Mouse (Mus musculus): ENCODE measurements at regions not wholly inside any gene's neighbourhood (a gene's known extent, or its start where the extent isn't known, plus 50 kb on each side); places are given as distances from the start of the nearest gene placed in this dataset.

DNA sequence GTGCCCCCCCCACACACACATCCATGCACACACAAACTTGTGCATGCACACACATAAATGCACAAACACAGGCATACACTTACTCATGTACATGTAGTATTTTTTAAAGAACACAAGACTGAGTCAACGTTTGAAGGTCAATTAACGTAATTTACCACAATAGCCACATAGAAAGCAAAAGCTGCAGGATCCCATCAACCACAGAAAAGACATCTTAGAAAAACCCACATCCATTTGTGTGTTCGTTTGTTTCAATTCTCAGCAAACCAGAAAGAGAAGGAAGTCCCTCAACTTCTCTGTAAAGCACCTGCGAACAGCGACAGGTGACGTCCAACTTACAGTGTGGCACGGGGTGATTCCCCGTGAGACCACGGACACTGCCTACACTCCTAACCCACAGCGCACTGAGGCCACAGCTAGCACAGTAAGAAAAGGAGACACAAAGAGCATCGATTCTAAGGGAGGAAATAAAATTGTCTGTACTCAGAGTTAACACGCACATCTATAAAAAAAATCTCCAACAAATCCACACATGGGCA, 53.8 kb downstream of the Dio3 start:
- no peak for DNase-seq (ENCODE audit: low spot score in 2 of 2)

GRCm38 (mm10) chr12:110334609-110335008, 55.7 kb downstream of the Dio3 start:
- no peak for DNase-seq (ENCODE audit: low spot score in 2 of 2)

GRCm38 (mm10) chr12:110344280-110344827, 65.5 kb downstream of the Dio3 start:
- DNase-seq (ENCODE audit: low spot score in 2 of 2) = no peak

- no peak for DNase-seq (ENCODE audit: low spot score in 2 of 2)
Measured at GRCm38 (mm10) chr12:110349621-110350020, 70.8 kb downstream of the Dio3 start.

DNA sequence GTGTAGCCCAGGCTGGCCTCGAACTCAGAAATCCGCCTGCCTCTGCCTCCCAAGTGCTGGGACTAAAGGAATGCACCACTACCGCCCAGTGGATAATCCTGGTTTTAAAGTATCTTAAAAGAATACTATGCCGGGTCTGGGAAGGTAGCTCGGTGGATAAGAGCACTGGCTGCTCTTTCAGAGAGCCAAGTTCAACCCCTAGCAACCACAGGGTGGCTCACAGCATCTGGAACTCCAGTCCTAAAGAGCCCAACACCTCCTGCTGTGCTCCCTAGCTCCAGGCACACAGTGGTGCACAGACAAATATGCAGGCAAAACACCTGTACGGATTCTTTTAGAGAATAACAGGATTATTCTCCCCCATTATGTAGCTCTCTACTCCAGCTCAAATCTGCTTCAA, 77.0 kb downstream of the Dio3 start:
- no peak for DNase-seq (ENCODE audit: low spot score in 2 of 2)

DNA sequence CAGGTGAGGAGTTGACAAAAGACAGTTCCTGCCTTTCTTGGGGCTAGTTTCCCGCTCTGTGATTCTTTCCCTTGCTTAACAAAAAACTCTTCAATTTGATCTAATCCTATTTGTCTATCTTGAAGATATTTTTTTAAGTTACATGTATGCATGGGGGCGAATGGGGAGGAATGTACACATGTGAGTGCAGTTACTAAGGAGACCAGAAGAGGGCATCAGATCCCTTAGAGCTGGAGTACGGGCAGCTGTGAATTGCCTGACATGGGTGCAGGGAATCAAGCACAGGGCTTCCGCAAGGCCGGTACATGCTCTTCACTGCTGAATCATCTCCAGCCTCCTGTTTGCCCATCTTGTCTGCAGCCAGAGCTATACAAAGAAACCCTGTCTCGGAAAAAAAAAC, 79.8 kb upstream of the Ppp2r5c start:
- DNase-seq (ENCODE audit: low spot score in 2 of 2) = no peak

GRCm38 (mm10) chr12:110367822-110368221, 79.1 kb upstream of the Ppp2r5c start:
- no peak for DNase-seq (ENCODE audit: low spot score in 2 of 2)

DNA sequence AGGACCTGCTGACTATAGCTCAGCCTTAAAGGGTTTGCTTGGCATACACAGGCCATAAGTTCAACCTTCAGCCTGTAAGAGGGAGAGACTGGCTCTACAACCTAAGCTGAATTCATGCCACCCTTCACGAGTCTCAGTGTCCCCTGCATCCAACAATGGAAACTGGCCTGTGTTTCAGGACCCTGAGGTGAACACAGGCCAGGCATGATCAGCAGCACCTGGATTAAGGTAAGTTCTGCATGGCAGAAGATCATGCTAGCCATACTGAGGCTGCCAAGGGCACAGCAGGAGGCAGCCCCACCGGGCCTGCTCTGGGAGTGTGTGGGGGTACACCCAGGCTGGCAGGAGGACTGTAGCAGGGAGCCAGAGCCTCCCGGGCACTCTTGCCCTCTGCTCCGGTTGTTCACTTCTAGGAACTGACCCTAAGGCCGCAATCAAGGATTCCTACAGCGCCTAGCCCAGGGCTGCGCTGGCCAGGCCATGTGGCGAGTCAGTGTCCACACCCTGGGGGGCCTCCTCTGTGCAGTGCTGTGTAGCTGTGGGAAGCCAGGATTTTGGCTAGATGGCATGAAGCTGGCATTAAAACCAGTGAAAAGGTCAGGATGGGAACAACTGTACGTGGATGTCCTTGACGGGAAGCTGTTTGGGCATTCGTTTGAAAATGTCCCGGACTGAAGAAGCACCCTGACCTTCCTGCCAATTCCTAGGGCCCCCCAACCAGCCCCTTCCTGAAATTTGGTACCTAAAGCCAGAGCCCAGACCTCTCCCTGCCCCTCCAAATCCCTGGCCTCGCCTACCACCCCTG, 74.8 kb upstream of the Ppp2r5c start:
- no peak for DNase-seq (ENCODE audit: low spot score in 2 of 2)

DNA sequence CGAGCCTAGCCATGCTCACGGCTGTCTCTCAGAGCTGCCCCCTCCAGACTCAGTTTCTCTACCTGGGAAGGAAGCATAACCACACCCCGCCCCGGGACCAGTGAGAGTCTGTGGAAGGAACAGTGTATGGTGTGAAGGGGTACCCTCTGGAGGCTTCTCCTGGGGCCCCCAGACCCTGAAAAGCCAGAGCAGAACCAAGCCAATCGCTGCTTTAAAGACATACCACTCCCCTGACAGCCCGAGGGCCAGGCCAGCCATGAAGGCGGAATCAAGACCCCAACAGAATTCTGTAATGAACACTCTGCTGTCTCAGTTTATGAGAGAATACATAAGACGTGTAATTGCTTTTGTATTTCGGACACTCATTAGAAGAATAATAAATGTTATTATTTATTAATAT, 73.9 kb upstream of the Ppp2r5c start:
- no peak for DNase-seq (ENCODE audit: low spot score in 2 of 2)

- DNase-seq (ENCODE audit: low spot score in 2 of 2) = peak; percentile 42 to 73
Measured at GRCm38 (mm10) chr12:110373408-110374065, 73.4 kb upstream of the Ppp2r5c start.

GRCm38 (mm10) chr12:110375139-110375538, 71.8 kb upstream of the Ppp2r5c start:
- DNase-seq (ENCODE audit: low spot score in 2 of 2) = no peak

DNA sequence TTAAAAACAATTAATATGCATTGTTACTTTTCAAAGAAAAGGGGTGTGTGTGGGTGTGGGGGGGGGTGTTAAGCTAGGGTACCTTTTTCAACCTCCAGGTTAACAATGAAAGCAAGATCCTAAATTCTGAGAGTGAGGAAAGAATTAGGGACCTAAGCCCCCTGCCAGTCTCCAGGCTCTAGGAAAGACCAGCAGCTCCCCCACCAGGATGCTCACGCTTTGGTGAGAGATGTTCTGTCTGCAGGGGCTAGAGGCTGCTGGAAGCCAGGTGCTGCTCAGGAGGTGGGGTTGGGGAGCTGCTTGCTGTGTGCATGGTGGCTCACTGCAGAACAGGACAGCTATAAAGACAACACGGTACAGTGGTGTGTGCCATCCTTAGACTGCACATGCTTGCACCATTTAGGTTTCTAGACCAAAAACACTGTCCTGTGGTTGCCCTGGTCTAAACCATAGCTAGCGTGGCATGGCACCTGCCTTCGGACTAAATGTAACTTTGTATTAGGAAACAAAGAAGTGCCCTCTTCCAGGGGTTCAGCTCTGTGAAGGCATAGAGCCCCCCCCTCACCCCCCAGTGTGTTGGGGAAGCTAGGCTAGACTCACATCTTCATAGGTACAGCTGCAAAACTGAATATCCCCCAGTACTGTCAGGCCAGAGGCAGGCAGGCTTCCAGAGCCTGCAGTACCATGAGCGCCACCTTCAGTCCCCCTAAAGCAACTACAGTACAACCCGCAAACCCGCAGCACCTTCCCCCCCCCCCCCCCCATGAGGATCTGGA, 70.7 kb upstream of the Ppp2r5c start:
- no peak for DNase-seq (ENCODE audit: low spot score in 2 of 2)

GRCm38 (mm10) chr12:110376838-110377150, 70.1 kb upstream of the Ppp2r5c start:
- no peak for DNase-seq (ENCODE audit: low spot score in 2 of 2)

DNA sequence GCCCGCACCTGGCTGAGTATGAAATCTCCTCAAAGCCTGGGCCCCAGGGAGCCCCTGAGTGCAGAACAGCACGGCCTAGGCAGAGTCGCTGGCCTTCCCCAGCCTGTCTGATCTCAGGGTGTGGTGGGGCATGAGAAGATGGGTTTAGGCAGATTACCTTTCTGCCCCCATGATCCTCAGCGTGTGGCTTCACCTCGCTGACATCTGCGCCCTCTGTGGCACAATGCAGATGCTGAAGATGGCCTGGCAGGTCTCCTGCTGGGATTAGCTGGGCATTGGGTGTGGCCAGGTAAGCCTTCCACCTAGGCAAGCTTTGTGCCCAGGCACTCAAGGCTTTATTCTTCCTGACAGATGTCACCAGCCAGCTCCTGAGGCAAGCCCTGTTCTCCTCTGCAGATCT, 69.6 kb upstream of the Ppp2r5c start:
- no peak for DNase-seq (ENCODE audit: low spot score in 2 of 2)

DNA sequence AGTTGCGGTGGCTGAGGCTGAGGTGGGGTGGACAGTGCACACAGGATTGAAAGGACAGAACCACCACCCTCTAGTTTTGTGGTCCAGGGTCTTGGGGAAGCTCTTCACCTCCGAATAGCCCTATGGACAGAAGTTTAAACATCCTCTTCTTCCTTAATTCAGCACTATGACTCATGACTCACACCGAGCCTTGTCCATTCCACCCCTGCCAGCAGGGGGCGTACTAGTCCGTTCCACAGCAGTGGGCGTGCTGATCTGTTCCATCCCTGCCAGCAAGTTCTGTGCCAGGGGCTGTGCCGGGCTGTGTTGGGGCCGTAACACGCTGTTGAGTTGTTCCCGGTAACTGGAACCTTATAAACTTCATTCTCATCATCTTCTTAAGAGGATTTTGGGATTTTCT, 69.2 kb upstream of the Ppp2r5c start:
- peak; percentile 21 to 61 for DNase-seq (ENCODE audit: low spot score in 2 of 2)

- no peak for DNase-seq (ENCODE audit: low spot score in 2 of 2)
Measured at GRCm38 (mm10) chr12:110378302-110378701, 68.6 kb upstream of the Ppp2r5c start.

- no peak for DNase-seq (ENCODE audit: low spot score in 2 of 2)
Measured at GRCm38 (mm10) chr12:110379721-110380120, 67.2 kb upstream of the Ppp2r5c start.

DNA sequence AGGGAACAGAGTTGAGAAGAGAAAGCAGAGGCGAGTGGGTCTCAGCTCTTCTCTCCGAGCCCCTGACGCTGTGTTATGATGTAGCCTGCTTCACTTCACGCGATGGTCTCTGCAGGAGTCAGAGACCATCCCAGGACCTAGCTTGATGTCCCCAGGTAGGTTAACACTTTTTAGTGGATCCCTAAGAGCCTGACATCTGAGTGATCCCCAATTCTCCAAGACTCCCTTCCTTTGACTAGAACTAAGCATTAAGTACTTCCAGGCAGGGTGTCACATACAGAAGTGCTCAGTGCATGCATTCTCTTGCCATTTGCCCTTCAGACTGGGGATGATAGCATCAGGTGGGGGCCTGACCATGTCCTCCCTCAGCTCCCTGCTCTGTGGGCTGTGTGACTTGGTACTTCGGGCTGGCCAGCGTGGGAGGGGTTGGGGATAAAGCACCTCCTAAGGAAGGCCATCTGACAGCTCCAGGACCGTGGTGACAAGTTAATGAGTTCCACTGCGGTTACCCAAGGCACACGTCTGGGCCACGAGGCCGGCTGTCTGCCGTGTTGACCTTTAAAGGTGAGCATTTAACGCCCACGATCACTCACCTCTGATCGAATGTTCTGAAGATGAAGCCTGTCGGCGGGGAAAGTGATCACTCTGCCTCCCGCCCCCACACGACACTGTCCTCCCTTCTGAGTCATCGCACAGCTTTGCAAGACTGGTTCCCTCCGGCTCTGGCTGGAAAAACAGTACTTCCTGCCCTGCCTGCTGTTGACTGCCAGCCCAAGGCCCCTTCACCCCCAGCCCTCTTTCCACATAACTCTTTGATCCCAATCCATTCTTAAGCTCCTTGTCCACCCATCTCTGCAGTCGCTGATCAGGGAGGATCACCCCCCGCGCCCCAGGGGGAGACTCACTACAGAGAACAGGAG, 65.8 kb upstream of the Ppp2r5c start:
- no peak for DNase-seq (ENCODE audit: low spot score in 2 of 2)

GRCm38 (mm10) chr12:110385031-110385430, 61.9 kb upstream of the Ppp2r5c start:
- DNase-seq (ENCODE audit: low spot score in 2 of 2) = no peak

DNA sequence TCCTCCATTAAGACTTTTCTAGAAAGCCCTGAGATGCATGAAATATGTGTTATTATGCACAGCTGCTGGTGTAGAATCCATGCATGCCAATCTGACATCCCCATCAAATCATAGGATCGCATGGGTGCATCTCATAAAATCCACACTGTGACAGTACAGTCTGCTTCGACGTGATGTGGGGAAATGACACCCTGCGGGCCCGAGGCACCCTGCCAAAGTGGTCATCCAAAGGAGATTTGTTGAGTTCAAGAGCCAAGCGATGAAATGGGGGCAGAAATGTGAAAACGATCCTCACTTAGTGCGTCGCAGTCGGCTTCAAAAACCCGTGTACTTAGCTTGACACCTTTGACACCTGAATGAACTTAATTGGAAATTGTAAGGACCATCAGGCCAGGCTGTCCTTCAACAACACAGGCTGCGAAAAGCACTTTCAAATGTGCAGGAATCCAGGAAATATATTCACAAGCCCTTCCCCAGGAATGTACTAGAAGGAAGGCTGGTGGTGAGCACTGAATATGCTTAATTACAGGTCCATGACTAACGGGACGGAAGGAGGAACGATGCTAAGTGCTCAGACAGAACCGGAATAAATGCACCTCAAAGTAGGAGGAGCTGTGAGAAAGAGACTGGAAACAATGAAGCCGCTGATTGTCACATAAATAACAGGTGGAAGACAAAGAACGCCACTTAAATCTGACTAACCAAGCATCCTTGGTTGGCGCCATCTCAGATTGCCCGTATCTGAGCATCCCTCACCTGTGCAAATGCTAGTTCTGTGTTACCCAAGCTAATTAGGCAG, 60.9 kb upstream of the Ppp2r5c start:
- no peak for DNase-seq (ENCODE audit: low spot score in 2 of 2)

All from spleen, postnatal 10 days (tissue).